Mouse (Mus musculus) Muller cell, postnatal 12 days (primary cell): Measurements from ENCODE around the gene Gm7579.
"Not testable (repeated sequence)": the region's sequence is repeated elsewhere in the genome, so short reads cannot be mapped to it uniquely, and the experiment has no call there.

ENCODE experiments used
- DNase-seq: peaks from one replicate; pipeline ENCODE4 v3.0.0-alpha.2; 2015; ENCODE audit errors: inconsistent ontology term

Gene Gm7579

DNA sequence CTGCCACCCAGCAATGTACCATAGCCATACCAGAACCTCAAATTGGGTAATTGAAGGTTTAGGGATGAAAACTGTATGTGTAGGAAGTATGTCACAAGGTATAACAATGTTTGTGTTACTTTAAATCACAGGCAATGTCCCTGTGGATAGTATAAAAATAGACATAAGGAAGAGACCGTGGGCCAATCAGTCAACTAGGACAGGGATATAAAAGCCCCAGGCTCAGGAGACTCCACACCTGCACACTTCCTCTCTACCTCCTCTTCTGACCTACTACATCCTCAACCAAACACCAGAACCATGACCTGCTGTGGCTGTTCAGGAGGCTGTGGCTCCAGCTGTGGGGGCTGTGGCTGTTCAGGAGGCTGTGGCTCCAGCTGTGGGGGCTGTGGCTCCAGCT, at the start of gene Gm7579:
Gm7579 (plus strand) TSS at position 301 of the 400 bp plus-strand sequence.
- no peak for DNase-seq

DNA sequence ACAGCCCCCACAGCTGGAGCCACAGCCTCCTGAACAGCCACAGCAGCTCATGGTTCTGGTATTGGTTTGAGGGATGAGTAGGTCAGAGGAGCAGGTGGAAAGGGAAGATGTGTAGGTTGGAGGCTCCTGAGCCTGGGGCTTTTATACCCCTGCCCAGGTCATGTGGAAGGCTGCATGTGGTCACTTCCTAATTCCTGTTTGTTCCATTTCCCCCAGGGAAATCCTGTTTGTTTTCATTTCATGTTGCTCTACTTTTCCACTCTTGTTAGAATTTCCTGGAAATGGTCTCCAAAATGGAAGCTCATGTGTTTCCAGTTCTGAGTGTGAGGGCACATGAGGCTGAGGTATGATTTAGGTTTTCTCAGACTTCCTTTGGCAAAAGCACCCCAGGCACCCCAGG, 46.0 kb upstream of the Gm7579 start, which contains the start of gene Gm4553:
Gm4553 (minus strand) TSS at position 101 of the 400 bp plus-strand sequence.
- DNase-seq = not testable (repeated sequence)

DNA sequence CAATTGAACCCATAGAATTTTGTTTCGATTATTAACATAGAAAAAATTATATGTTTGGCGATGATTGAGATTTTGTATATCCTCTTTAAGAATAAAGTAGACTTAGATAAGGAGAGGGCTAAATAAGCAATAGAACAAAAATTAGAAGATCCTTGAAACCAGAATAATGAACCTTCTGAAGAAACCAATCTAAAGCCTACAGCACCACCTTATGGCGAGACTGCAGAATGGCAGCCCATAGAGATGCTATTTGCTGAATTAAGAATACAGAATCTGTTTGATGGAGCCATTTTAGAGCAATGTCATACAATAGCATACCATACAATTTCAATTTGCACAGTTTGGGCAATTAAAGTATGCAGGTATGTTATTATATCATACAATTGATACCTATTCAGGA, 41.8 kb upstream of the Gm7579 start:
- DNase-seq = no peak

DNA sequence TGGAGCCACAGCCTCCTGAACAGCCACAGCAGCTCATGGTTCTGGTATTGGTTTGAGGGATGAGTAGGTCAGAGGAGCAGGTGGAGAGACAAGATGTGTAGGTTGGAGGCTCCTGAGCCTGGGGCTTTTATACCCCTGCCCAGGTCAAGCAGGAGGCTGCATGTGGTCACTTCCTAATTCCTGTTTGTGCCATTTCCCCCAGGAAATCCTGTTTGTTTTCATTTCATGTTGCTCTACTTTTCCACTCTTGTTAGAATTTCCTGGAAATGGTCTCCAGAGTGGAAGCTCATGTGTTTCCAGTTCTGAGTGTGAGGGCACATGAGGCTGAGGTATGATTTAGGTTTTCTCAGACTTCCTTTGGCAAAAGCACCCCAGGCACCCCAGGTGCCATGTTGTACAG, 35.8 kb upstream of the Gm7579 start, which contains the start of gene Krtap5-2:
Krtap5-2 (minus strand) TSS at position 101 of the 400 bp plus-strand sequence.
- DNase-seq = not testable (repeated sequence)

DNA sequence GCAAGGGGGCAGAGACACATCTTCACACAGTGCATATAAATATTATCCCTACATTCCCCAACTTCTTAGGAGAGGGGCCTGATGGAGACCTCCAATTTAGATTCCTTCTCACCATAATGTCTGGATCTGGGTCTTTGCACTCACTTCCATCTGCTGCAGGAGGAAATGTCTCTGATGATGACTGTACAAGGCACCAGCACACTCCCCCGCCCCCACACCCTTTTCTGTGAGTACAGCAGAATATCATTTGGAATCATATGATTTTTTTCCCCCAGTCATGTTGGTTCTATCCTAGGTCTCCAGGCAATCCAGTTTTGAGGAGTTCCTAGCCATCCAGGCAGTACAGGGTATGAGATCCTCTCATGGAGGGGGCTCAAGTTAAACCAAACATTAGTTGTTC, 33.0 kb upstream of the Gm7579 start:
- DNase-seq = no peak

DNA sequence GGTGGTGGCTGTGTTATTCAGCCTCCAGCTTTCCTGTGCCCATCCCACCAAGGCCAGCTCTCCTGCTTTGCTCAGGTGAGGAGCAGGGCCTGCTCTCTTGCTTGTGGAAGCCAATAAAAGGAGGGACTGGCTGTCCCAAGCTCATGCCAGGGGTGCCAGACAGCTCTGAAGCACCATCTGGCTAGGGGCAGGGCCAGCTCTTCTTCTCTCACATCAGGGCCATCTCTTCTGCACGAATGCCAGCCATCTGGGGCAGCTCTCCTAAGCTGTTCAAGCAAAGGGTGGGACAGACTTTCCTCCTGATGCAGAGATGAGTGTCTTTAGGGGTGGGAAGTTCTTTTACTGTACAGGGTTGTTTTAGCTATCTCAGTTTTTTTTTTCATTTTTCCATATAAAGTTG, 30.6 kb upstream of the Gm7579 start:
- DNase-seq = no peak

DNA sequence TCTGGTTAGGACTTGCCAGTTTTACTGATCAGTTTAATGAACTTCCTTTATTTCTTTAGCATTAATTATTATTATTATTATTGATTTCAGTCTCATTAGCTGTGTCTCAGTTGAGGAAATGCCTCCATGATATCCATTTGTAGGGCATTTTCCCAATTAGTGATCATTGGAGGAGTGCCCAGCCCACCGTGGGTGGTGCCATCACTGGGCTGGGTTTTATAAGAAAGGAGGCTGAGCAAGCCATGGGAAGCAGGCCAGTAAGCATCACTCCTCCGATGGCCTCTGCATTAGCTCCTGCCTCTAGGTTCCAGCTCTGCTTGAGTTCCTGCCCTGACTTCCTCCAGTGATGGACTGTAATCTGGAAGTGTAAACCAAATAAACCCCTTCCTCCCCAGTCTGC, 23.5 kb upstream of the Gm7579 start:
- peak; percentile 37 for DNase-seq

DNA sequence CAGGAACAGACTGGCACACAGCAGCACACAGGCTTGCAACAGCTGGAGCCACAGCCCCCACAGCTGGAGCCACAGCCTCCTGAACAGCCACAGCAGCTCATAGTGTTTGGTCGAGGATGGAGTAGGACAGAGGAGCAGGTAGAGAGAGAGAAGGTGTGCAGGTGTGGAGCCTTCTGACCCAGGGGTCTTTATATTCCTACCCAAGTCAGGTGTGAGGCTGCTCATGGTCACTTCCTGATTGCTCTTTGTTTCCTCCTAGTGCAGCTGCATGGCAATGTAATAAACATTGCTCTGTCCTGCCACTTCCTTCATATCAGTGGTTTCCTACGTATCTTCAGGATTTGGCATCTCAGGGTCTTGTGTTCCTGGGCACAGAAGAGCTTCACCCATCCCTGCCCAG, 21.4 kb upstream of the Gm7579 start, which contains the start of gene Gm10153:
Gm10153 (minus strand) TSS at position 101 of the 400 bp plus-strand sequence.
- DNase-seq = no peak

DNA sequence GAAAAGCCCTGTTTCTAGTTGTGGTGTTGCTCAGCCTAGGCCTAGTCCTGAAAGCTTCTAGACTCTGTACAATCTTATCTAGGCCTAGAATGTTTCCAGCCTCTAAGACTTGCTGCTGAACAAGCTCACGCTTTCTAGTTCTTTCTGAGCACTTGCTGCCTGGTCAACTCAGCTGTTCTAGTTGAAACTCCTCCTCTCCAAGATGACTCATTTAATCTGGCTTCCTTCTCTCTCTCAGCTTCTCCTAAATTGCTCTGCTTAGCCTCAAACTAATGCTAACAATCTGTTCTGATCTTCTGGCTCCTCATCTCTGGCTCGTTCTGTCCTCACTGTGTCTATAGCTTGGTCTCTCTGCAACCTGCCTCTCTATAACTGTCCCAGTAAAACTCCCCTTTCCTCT, 12.9 kb upstream of the Gm7579 start:
- no peak for DNase-seq

DNA sequence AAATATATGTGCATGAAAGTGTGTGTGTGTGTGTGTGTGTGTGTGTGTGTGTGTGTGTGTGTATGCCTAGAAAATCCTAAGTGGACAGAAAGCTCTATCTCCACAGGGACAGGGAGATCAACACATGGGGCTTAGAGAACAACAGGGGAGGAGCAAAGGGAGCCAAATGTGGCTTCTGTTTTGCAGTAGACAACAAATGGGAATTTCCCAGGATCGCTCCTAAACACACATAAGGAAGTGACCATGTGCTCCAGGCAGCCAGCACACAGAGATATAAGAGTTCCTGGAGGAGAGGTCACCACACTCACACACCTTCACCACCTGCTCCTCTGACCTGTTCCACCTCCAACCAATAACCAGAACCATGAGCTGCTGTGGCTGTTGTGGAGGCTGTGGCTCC, 10.6 kb upstream of the Gm7579 start, which contains the start of gene Krtap5-3:
Krtap5-3 (plus strand) TSS at position 301 of the 400 bp plus-strand sequence.
- no peak for DNase-seq

DNA sequence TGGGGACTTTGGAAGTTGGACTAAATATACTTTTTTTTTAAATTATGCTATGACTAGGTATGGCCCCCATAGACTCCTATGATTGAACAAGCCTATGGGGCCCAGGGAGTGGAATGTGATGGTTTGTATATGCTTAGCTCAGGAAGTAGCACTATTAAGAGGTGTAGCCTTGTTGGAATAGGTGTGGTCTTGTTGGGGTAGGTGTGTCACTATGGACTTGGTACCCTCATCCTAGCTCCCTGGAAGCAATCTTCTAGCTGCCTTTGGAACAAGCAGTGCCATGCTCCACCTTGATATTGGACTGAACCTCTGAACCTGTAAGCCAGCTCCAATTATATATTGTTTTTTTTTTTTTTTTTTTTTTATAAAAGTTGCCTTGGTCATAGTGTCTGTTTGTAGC, 6.2 kb upstream of the Gm7579 start:
- no peak for DNase-seq

DNA sequence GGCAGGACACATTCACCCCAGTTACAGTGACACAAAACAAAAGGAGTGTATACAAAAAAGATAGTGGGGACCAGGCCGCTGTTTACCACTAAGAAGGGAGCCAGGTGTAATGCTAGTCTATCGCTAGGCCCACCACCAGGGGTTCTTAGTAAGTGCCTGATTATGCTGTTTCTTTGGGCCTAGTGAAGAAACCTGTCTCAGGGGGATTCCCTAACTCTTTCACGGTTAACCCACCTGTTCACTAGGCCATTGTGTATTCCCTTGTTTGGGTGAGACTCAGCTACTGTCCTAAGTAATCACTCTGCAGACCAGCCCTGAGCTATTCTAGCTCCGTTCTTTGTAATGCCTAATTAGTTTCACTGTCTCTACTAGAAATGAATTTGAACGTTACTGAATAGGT, 4.8 kb upstream of the Gm7579 start:
- DNase-seq = not testable (repeated sequence)

DNA sequence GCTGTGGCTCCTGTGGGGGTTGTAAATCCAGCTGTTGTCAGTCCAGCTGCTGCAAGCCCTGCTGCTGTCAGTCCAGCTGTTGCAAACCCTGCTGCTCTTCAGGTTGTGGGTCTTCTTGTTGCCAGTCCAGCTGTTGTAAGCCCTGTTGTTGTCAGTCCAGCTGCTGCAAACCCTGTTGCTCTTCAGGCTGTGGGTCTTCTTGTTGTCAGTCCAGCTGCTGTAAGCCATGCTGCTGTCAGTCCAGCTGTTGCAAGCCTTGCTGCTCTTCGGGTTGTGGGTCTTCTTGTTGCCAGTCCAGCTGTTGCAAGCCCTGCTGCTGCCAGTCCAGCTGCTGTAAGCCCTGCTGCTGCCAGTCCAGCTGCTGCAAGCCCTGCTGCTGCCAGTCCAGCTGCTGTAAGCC, 477 bp downstream of the Gm7579 start:
- not testable (repeated sequence) for DNase-seq

DNA sequence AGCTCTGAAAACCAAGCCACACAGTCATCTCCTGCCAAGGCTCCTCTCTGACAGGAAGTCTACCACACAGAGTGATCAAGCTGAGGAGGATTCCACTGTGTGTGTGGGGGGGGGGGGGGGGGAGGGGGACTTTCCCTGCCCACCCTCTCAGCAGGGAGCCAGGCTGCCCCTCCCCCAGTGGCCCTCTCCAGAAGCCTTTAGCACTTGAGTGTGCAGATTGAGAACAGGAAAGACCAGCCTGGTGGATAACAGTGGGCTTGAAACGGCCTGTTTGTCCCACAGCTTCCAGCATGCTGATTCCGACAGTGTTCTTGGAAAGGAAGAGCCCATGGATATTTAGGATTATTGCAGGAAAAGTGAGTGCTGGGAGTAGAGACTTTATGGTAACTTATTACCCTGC, 12.9 kb downstream of the Gm7579 start:
- DNase-seq = no peak

DNA sequence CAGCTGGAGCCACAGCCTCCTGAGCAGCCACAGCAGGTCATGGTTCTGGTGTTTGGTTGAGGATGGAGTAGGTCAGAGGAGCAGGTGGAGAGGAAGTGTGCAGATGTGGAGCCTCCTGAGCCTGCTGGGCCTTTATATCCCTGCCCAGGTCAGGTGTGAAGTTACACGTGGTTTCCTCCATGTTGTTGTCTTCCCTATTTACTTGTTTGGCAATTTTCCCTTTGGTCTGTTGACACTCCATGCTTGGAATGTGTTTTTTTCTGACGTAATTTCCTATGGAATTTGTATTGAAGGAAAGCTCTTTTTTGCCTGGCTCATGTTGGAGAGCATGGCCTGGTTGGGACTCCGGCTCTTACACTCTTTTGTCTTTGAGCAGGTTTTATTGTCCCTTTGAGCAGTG, 18.2 kb downstream of the Gm7579 start, which contains the start of gene Krtap5-5:
Krtap5-5 (minus strand) TSS at position 101 of the 400 bp plus-strand sequence.
- not testable (repeated sequence) for DNase-seq

DNA sequence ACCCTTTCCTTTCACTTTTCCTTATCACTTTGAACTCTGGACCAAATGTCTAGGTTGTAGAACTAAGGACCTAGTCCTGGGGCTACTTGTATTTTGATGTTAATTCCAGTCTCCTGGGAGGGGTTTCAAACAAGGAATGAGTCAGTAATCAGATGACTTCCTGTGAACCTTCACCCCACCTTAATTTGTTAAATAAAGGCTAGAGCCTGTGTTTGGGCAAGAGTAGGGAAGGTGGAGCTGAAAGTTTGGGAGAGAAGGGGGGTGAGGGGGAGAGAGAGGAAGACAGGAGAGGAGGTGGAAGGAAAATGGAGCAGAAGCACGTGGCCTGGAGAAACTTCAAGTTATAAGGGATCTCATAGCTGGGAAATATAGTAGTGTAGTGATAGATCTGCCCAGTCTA, 19.9 kb downstream of the Gm7579 start:
- DNase-seq = no peak

DNA sequence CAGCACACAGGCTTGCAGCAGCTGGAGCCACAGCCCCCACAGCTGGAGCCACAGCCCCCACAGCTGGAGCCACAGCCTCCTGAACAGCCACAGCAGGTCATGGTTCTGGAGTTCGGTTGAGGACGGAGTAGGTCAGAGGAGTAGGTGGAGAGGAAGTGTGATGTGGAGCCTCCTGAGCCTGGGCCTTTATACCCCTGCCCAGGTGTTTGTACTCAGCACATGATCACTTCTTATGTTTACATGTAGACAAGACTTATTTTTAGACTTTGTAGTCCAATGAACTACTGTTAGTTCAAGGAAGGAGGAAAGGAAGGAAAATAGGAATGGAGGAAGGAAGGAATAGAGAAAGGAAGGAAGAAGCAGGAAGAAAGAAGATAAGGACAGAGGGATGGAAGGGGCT, 29.3 kb downstream of the Gm7579 start, which contains the start of gene Gm40460:
Gm40460 (minus strand) TSS at position 101 of the 400 bp plus-strand sequence.
- no peak for DNase-seq

DNA sequence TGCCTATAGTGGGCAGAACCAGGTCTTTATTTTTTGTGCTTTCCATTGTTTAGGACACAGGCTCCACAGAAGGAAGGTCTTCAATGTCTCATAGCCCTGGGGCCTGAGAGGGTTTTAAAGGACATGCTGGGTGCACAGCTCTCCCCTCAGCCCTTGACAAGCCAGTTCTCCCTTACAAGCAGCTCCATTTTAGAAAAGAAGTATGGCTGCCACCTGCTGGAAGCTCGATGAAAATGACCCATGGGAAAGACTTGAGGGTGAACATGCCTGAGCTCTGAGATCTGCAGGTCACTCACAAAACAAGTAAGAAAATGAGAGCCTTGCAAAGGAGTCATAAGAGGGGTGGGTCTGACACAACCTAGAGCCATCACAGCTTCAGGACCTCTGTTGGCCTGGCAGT, 38.2 kb downstream of the Gm7579 start:
- DNase-seq = peak; percentile 16

DNA sequence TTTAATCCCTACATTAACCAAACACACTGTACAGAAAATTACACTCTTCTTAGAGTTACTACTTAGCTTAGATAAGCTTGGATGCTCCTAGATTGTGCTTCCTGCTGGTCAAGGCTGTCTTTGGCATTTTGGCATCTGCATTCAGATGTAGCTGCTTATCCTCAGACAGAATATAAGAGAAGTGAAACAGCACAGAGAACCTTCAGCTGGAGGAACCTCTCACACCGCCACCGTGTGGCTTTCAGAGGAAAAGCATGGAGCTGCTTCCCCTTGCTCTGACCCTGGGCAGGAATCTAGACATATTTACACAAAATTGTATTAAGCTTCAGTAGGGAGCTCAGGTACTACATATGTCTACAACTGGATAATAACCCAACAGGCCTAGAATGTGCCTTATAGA, 43.9 kb downstream of the Gm7579 start:
- peak; percentile 17 for DNase-seq

DNA sequence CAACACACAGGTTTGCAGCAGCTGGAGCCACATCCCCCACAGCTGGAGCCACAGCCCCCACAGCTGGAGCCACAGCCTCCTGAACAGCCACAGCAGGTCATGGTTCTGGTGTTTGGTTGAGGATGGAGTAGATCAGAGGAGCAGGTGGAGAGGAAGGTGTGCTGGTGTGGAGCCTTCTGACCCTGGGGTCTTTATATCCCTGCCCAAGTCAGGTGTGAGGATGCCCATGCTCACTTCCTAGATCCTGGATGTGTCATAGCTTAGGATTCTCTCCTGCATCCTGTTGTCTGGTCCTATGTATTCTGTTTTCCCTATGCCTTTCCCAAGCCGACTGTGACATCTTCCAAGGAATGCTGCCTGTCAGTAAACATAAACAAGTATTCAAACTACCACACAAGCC, 46.6 kb downstream of the Gm7579 start, which contains the start of gene Gm2431:
Gm2431 (minus strand) TSS at position 101 of the 400 bp plus-strand sequence.
- DNase-seq = not testable (repeated sequence)
